Mouse (Mus musculus) heart, postnatal 0 days (tissue): Measurements from ENCODE around the gene Ulk2. TPM values are rescaled to one million over a fixed set of nuclear protein-coding genes. Genes with fewer than 3 reads are reported as not detected.

Experiments
- ATAC-seq: fragments of 200-750 bp; cut with Nextera tagmentation; 2 replicates; pipeline ENCODE4 v1.8.0; 2017; ENCODE audit warnings: low read depth, moderate number of reproducible peaks, moderate library complexity; ENCODE audit not compliant: insufficient read depth
- DNase-seq: peaks from one replicate; pipeline ENCODE4 v3.0.0-alpha.2; 2016; ENCODE audit warnings: low spot score
- H3K27ac ChIP-seq: fragments of 300-500 bp; sonication (generic); 2 replicates; pipeline ENCODE4 v1.5.1; 2014; ENCODE audit warnings: low read depth, mild to moderate bottlenecking
- H3K27me3 ChIP-seq: fragments of 300-500 bp; sonication (generic); 2 replicates; pipeline ENCODE4 v1.6.1; 2014; ENCODE audit warnings: low read length, mixed read lengths; ENCODE audit not compliant: control insufficient read depth, insufficient read depth
- H3K36me3 ChIP-seq: fragments of 300-500 bp; sonication (generic); replicated peaks from 2 replicates; pipeline ENCODE4 v1.6.1; 2014; ENCODE audit warnings: low read length, mixed read lengths; ENCODE audit not compliant: control insufficient read depth, insufficient read depth
- H3K4me1 ChIP-seq: fragments of 300-500 bp; sonication (generic); 2 replicates; pipeline ENCODE4 v1.6.1; 2014; ENCODE audit warnings: antibody characterized with exemption; ENCODE audit not compliant: control insufficient read depth, insufficient read depth
- H3K4me2 ChIP-seq: fragments of 300-500 bp; sonication (generic); 2 replicates; pipeline ENCODE4 v1.6.1; 2014; ENCODE audit warnings: low read depth, mild to moderate bottlenecking, low read length, moderate library complexity
- H3K4me3 ChIP-seq: fragments of 300-500 bp; sonication (generic); 2 replicates; pipeline ENCODE4 v1.5.1; 2014; ENCODE audit warnings: low read depth, low read length
- H3K9ac ChIP-seq: fragments of 300-500 bp; sonication (generic); replicated peaks from 2 replicates; pipeline ENCODE4 v1.6.1; 2014; ENCODE audit warnings: low read depth, low read length, mixed read lengths
- H3K9me3 ChIP-seq: fragments of 300-500 bp; sonication (generic); replicated peaks from 2 replicates; pipeline ENCODE4 v1.6.1; 2016; ENCODE audit warnings: low read length; ENCODE audit not compliant: control insufficient read depth
- CTCF ChIP-seq: IDR thresholded peaks from 2 replicates; pipeline ENCODE4 v1.5.1; 2016; ENCODE audit warnings: antibody characterized with exemption, control low read depth, low read depth
- EP300 ChIP-seq: IDR thresholded peaks from 2 replicates; pipeline ENCODE4 v1.6.1; 2016; ENCODE audit warnings: antibody characterized with exemption, low read depth
- WGBS: fragments of 180-500 bp; shearing (Covaris S2); extraction: QIAGEN DNeasy Blood & Tissue Kit; methylation state at CpG from one replicate; pipeline ENCODE4 v1.1.7; 2014; 5-methylcytosine and 5-hydroxymethylcytosine counted together
- polyA plus RNA-seq: library from polyadenylated mRNA; unstranded; fragments of >200 nt; fragmentation: Nextera tagmentation; extraction: Ambion mirVana; gene quantifications from 2 replicates; pipeline ENCODE4 v1.2.1, GENCODE M21; 2015
- total RNA-seq: library from RNA; depleted of rRNA; stranded (reverse); fragments of >200 nt; gene quantifications from 2 replicates; pipeline ENCODE4 v1.2.3, GENCODE M21; 2014; ENCODE audit warnings: low replicate concordance

Gene Ulk2
- total and polyA plus RNA-seq, 2 experiments from 2014 or later: 8.6 to 41.0 TPM

- 52% methylated on average over 1 of the region's 1 CpGs for WGBS
- no peaks in the 10 kb centered on the region for H3K4me1 ChIP-seq
- H3K4me2 ChIP-seq: no peak overlapping the region
- H3K27ac ChIP-seq: no peak overlapping the region
- DNase-seq (no peak), ATAC-seq (no peak)
- TF ChIP-seq EP300 (no peak), CTCF (no peak)
- H3K36me3 ChIP-seq: no peaks in the 10 kb centered on the region
- H3K4me3 ChIP-seq: no peak overlapping the region
- no peaks in the 10 kb centered on the region for H3K27me3 ChIP-seq
- H3K9me3 ChIP-seq: no peaks in the 10 kb centered on the region
- no peak overlapping the region for H3K9ac ChIP-seq
These were observed 4.4 kb upstream of the Ulk2 start for GRCm38 (mm10) chr11:61859316-61859715.

GRCm38 (mm10) chr11:61855539-61855938 lies 666 bp upstream of the Ulk2 start:
- H3K27ac ChIP-seq: peak overlapping the region; percentile 90; the same call in 1 of the 2 replicates
- H3K4me2 ChIP-seq: peak overlapping the region; percentile 88

GRCm38 (mm10) chr11:61854211-61854987 lies 474 bp downstream of the Ulk2 start:
- Histone ChIP-seq H3K27me3 (no peaks in the 10 kb centered on the region), H3K9me3 (no peaks in the 10 kb centered on the region), H3K4me3 (peak overlapping the region; percentile 76), H3K9ac (peak overlapping the region; percentile 94), H3K4me1 (peaks cover 5% of the 10 kb centered on the region; the same call in 1 of the 2 replicates), H3K36me3 (peaks cover 15% of the 10 kb centered on the region), H3K4me2 (peak overlapping the region; percentile 88), H3K27ac (peak overlapping the region; percentile 90)
- WGBS: under 1% methylated on average over 67 of the region's 87 CpGs
- peak; percentile 55 for TF ChIP-seq CTCF
- no peak for TF ChIP-seq EP300
- peak; percentile 84 for ATAC-seq
- peak; percentile 78 for DNase-seq

More at GRCm38 (mm10) chr11:61855539-61855938, 666 bp upstream of the Ulk2 start:
- Histone ChIP-seq H3K9me3 (no peaks in the 10 kb centered on the region), H3K4me1 (peaks cover 5% of the 10 kb centered on the region; the same call in 1 of the 2 replicates), H3K36me3 (peaks cover 7% of the 10 kb centered on the region), H3K4me3 (peak overlapping the region; percentile 76), H3K9ac (peak overlapping the region; percentile 94), H3K27me3 (no peaks in the 10 kb centered on the region)
- DNase-seq (no peak), ATAC-seq (no peak)
- 41% methylated on average over 6 of the region's 6 CpGs for WGBS
- TF ChIP-seq CTCF (no peak), EP300 (no peak)

- peaks cover 17% of the 10 kb centered on the region for H3K36me3 ChIP-seq
- H3K9me3 ChIP-seq: no peaks in the 10 kb centered on the region
- TF ChIP-seq EP300: no peak
- TF ChIP-seq CTCF: no peak
- ATAC-seq (no peak), DNase-seq (no peak)
- peak overlapping the region; percentile 88 for H3K4me2 ChIP-seq
- peak overlapping the region; percentile 90 for H3K27ac ChIP-seq
- H3K4me3 ChIP-seq: peak overlapping the region; percentile 76
- H3K4me1 ChIP-seq: peaks cover 5% of the 10 kb centered on the region; the same call in 1 of the 2 replicates
- 13% methylated on average over 5 of the region's 5 CpGs for WGBS
- H3K9ac ChIP-seq: peak overlapping the region; percentile 94
- H3K27me3 ChIP-seq: no peaks in the 10 kb centered on the region
These were observed 1.2 kb downstream of the Ulk2 start for GRCm38 (mm10) chr11:61853659-61854058.

GRCm38 (mm10) chr11:61852916-61853315 lies 2.0 kb downstream of the Ulk2 start:
- ATAC-seq (no peak), DNase-seq (no peak)
- Histone ChIP-seq H3K27ac (no peak overlapping the region), H3K4me2 (no peak overlapping the region), H3K4me1 (peaks cover 5% of the 10 kb centered on the region; the same call in 1 of the 2 replicates), H3K27me3 (no peaks in the 10 kb centered on the region), H3K9me3 (no peaks in the 10 kb centered on the region), H3K4me3 (no peak overlapping the region), H3K36me3 (peaks cover 17% of the 10 kb centered on the region), H3K9ac (no peak overlapping the region)
- TF ChIP-seq CTCF (no peak), EP300 (no peak)
